Mouse (Mus musculus): ENCODE measurements around the gene Cxcl2. TPM values are rescaled to one million over a fixed set of nuclear protein-coding genes. Genes with fewer than 3 reads are reported as not detected.

Gene Cxcl2
- total RNA-seq, 2 experiments from 2014 or later, result not detected

GRCm38 (mm10) chr5:90891464-90891813 is 12.2 kb upstream of the Cxcl2 start:
- DNase-seq (ENCODE audit: low spot score in 2 of 2), result no peak

- no peak for DNase-seq (ENCODE audit: low spot score in 2 of 2)
Observed at GRCm38 (mm10) chr5:90894231-90894630, 9.4 kb upstream of the Cxcl2 start.

GRCm38 (mm10) chr5:90897429-90897828 is 6.2 kb upstream of the Cxcl2 start:
- no peak for DNase-seq (ENCODE audit: low spot score in 2 of 2)

GRCm38 (mm10) chr5:90899308-90899707 is 4.4 kb upstream of the Cxcl2 start:
- DNase-seq (ENCODE audit: low spot score in 2 of 2), result no peak

GRCm38 (mm10) chr5:90900147-90900546 is 3.5 kb upstream of the Cxcl2 start:
- DNase-seq (ENCODE audit: low spot score in 2 of 2), result no peak

- DNase-seq (ENCODE audit: low spot score in 2 of 2), result no peak
Observed at GRCm38 (mm10) chr5:90900688-90901087, 3.0 kb upstream of the Cxcl2 start.

GRCm38 (mm10) chr5:90902380-90903260 is 1.1 kb upstream of the Cxcl2 start:
- DNase-seq (ENCODE audit: low spot score in 2 of 2), result no peak

- peak; percentile 58 to 71 for DNase-seq (ENCODE audit: low spot score in 2 of 2)
Observed at GRCm38 (mm10) chr5:90908983-90909382, 5.3 kb downstream of the Cxcl2 start.

- DNase-seq (ENCODE audit: low spot score in 2 of 2), result no peak
Observed at GRCm38 (mm10) chr5:90919495-90919894, 15.8 kb downstream of the Cxcl2 start.

- no peak for DNase-seq (ENCODE audit: low spot score in 2 of 2)
Observed at GRCm38 (mm10) chr5:90922958-90923357, 19.3 kb downstream of the Cxcl2 start.

- DNase-seq (ENCODE audit: low spot score in 2 of 2), result no peak
Observed at GRCm38 (mm10) chr5:90930546-90930945, 26.9 kb downstream of the Cxcl2 start.

- peak; percentile 67 to 75 for DNase-seq (ENCODE audit: low spot score in 2 of 2)
Observed at GRCm38 (mm10) chr5:90930971-90931851, 27.5 kb downstream of the Cxcl2 start, which contains the start of gene Mthfd2l. Mthfd2l (plus strand) TSS chr5:90931117.

- no peak for DNase-seq (ENCODE audit: low spot score in 2 of 2)
Observed at GRCm38 (mm10) chr5:90931911-90932310, 28.2 kb downstream of the Cxcl2 start.

- no peak for DNase-seq (ENCODE audit: low spot score in 2 of 2)
Observed at GRCm38 (mm10) chr5:90936706-90937105, 33.0 kb downstream of the Cxcl2 start.

- DNase-seq (ENCODE audit: low spot score in 2 of 2), result no peak
Observed at GRCm38 (mm10) chr5:90945453-90945852, 41.8 kb downstream of the Cxcl2 start.

GRCm38 (mm10) chr5:90949499-90949898 is 45.8 kb downstream of the Cxcl2 start:
- DNase-seq (ENCODE audit: low spot score in 2 of 2), result no peak

- DNase-seq (ENCODE audit: low spot score in 2 of 2), result peak; percentile 34 to 37
Observed at GRCm38 (mm10) chr5:90951475-90951874, 47.8 kb downstream of the Cxcl2 start.

GRCm38 (mm10) chr5:90952731-90953481 is 49.2 kb downstream of the Cxcl2 start:
- no peak for DNase-seq (ENCODE audit: low spot score in 2 of 2)
